Mouse (Mus musculus) T-helper 17 cell (primary cell): ENCODE data around the gene Zcchc8.

ENCODE experiments used
- in situ Hi-C, 2 experiments: fragments of 300-600 bp; cut with MboI, MseI; formaldehyde crosslinking; loops; 1 replicate in 1 of 2; 2 replicates in 1 of 2; pipeline ENCODE4 v1.15.1; 2025; ENCODE audit warnings: high pct_unique_total_duplicates in 2 of 2

Gene Zcchc8

GRCm38 (mm10) chr5:123683377-123684220, 37.3 kb downstream of the Zcchc8 start:
- in situ Hi-C loops = no loop called here

- in situ Hi-C loops = no loop called here
These were observed 37.9 kb downstream of the Zcchc8 start for GRCm38 (mm10) chr5:123683043-123683376.

- in situ Hi-C loops = no loop called here
These were observed 38.5 kb downstream of the Zcchc8 start for GRCm38 (mm10) chr5:123682372-123682771.

- in situ Hi-C loops = no loop called here
These were observed 41.2 kb downstream of the Zcchc8 start for GRCm38 (mm10) chr5:123679546-123680263.

GRCm38 (mm10) chr5:123679106-123679505, 41.8 kb downstream of the Zcchc8 start:
- in situ Hi-C loops = no loop called here

GRCm38 (mm10) chr5:123675717-123676116, 45.2 kb downstream of the Zcchc8 start:
- in situ Hi-C loops = no loop called here

GRCm38 (mm10) chr5:123675221-123675620, 45.7 kb downstream of the Zcchc8 start:
- in situ Hi-C loops = no loop called here

GRCm38 (mm10) chr5:123671473-123671820, 49.5 kb downstream of the Zcchc8 start:
- in situ Hi-C loops = no loop called here

- in situ Hi-C loops = no loop called here
These were observed 50.0 kb downstream of the Zcchc8 start for GRCm38 (mm10) chr5:123670800-123671472.

- in situ Hi-C loops = loop anchor here in 1 of 2 experiments (10.0 kb wide), 1 partner anchor 585 kb away; no protein-coding TSS in a partner anchor
These were observed 50.7 kb downstream of the Zcchc8 start for GRCm38 (mm10) chr5:123669991-123670799.

GRCm38 (mm10) chr5:123667915-123668314, 53.0 kb downstream of the Zcchc8 start:
- in situ Hi-C loops = loop anchor here in 1 of 2 experiments (10.0 kb wide), 1 partner anchor 583 kb away; no protein-coding TSS in a partner anchor

GRCm38 (mm10) chr5:123665956-123666355, 54.9 kb downstream of the Zcchc8 start:
- in situ Hi-C loops = loop anchor here in 1 of 2 experiments (10.0 kb wide), 1 partner anchor 581 kb away; no protein-coding TSS in a partner anchor

- in situ Hi-C loops = loop anchor here in 1 of 2 experiments (10.0 kb wide), 1 partner anchor 580 kb away; no protein-coding TSS in a partner anchor
These were observed 56.6 kb downstream of the Zcchc8 start for GRCm38 (mm10) chr5:123664329-123664728.

- in situ Hi-C loops = loop anchor here in 1 of 2 experiments (10.0 kb wide), 1 partner anchor 577 kb away; no protein-coding TSS in a partner anchor
These were observed 58.8 kb downstream of the Zcchc8 start for GRCm38 (mm10) chr5:123662059-123662458.

- in situ Hi-C loops = loop anchor here in 1 of 2 experiments (10.0 kb wide), 1 partner anchor 577 kb away; no protein-coding TSS in a partner anchor
These were observed 59.3 kb downstream of the Zcchc8 start for GRCm38 (mm10) chr5:123661602-123662001.

- in situ Hi-C loops = no loop called here
These were observed 63.2 kb downstream of the Zcchc8 start for GRCm38 (mm10) chr5:123657651-123658050.

- in situ Hi-C loops = loop anchor here in 1 of 2 experiments (5.0 kb wide), 1 partner anchor 47 kb away; no protein-coding TSS in a partner anchor
These were observed 66.0 kb downstream of the Zcchc8 start for GRCm38 (mm10) chr5:123654937-123655336.

GRCm38 (mm10) chr5:123653287-123653801, 67.6 kb downstream of the Zcchc8 start:
- in situ Hi-C loops = loop anchor here in 1 of 2 experiments (5.0 kb wide), 1 partner anchor 49 kb away; no protein-coding TSS in a partner anchor

GRCm38 (mm10) chr5:123650825-123651224, 70.1 kb downstream of the Zcchc8 start:
- in situ Hi-C loops = loop anchor here in 1 of 2 experiments (5.0 kb wide), 1 partner anchor 51 kb away; no protein-coding TSS in a partner anchor
